Mouse (Mus musculus): ENCODE measurements around the gene Klhl3. TPM values are rescaled to one million over a fixed set of nuclear protein-coding genes. Genes with fewer than 3 reads are reported as not detected.

Klhl3 gene
- polyA plus RNA-seq, 1 experiment = 0.25 TPM

- no peak overlapping the region for H3K9ac ChIP-seq (ENCODE audit: low read depth, poor library complexity, severe bottlenecking)
- no peaks in the 10 kb centered on the region for H3K9me3 ChIP-seq (replicated peaks; ENCODE audit: control insufficient read depth, insufficient read depth, low read length, poor library complexity, severe bottlenecking)
- TF ChIP-seq EP300 (IDR thresholded peaks at IDR 0.05; ENCODE audit: insufficient read depth, low read depth, low read length) (no peak), POLR2A (IDR thresholded peaks at IDR 0.05; ENCODE audit: insufficient read depth, low read length) (no peak)
- no peaks in the 10 kb centered on the region for H3K36me3 ChIP-seq (ENCODE audit: control insufficient read depth, insufficient read depth, low read length, poor library complexity, severe bottlenecking)
- no peak overlapping the region for H3K4me3 ChIP-seq (ENCODE audit: low read depth, low read length)
- H3K4me1 ChIP-seq (ENCODE audit: control insufficient read depth, insufficient read depth, low read length) = no peaks in the 10 kb centered on the region
- H3K27me3 ChIP-seq (ENCODE audit: control insufficient read depth, insufficient read depth, low read length, poor library complexity, severe bottlenecking) = no peaks in the 10 kb centered on the region
- H3K27ac ChIP-seq (ENCODE audit: insufficient read depth, low read length) = no peak overlapping the region
Observed at GRCm38 (mm10) chr13:58090643-58091042, 22.7 kb downstream of the Klhl3 start.

GRCm38 (mm10) chr13:58084396-58084795 lies 29.0 kb downstream of the Klhl3 start:
- no peaks in the 10 kb centered on the region for H3K27me3 ChIP-seq (ENCODE audit: control insufficient read depth, insufficient read depth, low read length, poor library complexity, severe bottlenecking)
- no peak overlapping the region for H3K4me3 ChIP-seq (ENCODE audit: low read depth, low read length)
- TF ChIP-seq EP300 (IDR thresholded peaks at IDR 0.05; ENCODE audit: insufficient read depth, low read depth, low read length) = no peak
- no peak for TF ChIP-seq CTCF (IDR thresholded peaks at IDR 0.05; ENCODE audit: low read depth, low read length)
- TF ChIP-seq POLR2A (IDR thresholded peaks at IDR 0.05; ENCODE audit: insufficient read depth, low read length) = no peak
- no peak overlapping the region for H3K27ac ChIP-seq (ENCODE audit: insufficient read depth, low read length)
- no peaks in the 10 kb centered on the region for H3K9me3 ChIP-seq (replicated peaks; ENCODE audit: control insufficient read depth, insufficient read depth, low read length, poor library complexity, severe bottlenecking)
- no peaks in the 10 kb centered on the region for H3K36me3 ChIP-seq (ENCODE audit: control insufficient read depth, insufficient read depth, low read length, poor library complexity, severe bottlenecking)
- H3K4me1 ChIP-seq (ENCODE audit: control insufficient read depth, insufficient read depth, low read length) = no peaks in the 10 kb centered on the region
- no peak overlapping the region for H3K9ac ChIP-seq (ENCODE audit: low read depth, poor library complexity, severe bottlenecking)

- TF ChIP-seq POLR2A (IDR thresholded peaks at IDR 0.05; ENCODE audit: insufficient read depth, low read length) = no peak
- no peak for TF ChIP-seq CTCF (IDR thresholded peaks at IDR 0.05; ENCODE audit: low read depth, low read length)
- TF ChIP-seq EP300 (IDR thresholded peaks at IDR 0.05; ENCODE audit: insufficient read depth, low read depth, low read length) = no peak
- Histone ChIP-seq H3K4me1 (ENCODE audit: control insufficient read depth, insufficient read depth, low read length) (no peaks in the 10 kb centered on the region), H3K36me3 (ENCODE audit: control insufficient read depth, insufficient read depth, low read length, poor library complexity, severe bottlenecking) (no peaks in the 10 kb centered on the region), H3K4me3 (ENCODE audit: low read depth, low read length) (no peak overlapping the region), H3K27me3 (ENCODE audit: control insufficient read depth, insufficient read depth, low read length, poor library complexity, severe bottlenecking) (no peaks in the 10 kb centered on the region), H3K9me3 (replicated peaks; ENCODE audit: control insufficient read depth, insufficient read depth, low read length, poor library complexity, severe bottlenecking) (no peaks in the 10 kb centered on the region), H3K27ac (ENCODE audit: insufficient read depth, low read length) (no peak overlapping the region), H3K9ac (ENCODE audit: low read depth, poor library complexity, severe bottlenecking) (no peak overlapping the region)
Observed at GRCm38 (mm10) chr13:58083521-58083920, 29.9 kb downstream of the Klhl3 start.

DNA sequence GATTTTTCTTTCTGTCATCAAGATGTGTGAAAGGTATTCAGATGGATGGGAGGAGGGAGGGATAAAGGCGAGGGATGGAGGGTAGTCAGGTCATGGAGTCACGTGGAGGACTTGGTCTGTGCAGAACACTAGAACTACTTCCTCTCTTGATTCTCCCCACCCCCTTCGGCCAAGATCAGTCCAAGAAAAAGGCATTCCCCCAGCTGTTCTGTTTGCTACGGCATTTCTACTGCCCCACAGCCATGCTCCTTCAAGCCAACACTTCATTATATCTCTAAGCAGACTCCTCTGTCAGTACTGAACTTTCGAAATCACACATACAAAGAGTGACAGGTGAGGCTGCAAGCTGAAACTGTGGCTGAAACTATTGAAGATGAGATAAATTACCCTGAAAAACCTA lies 30.3 kb downstream of the Klhl3 start:
- H3K9me3 ChIP-seq (replicated peaks; ENCODE audit: control insufficient read depth, insufficient read depth, low read length, poor library complexity, severe bottlenecking) = no peaks in the 10 kb centered on the region
- H3K36me3 ChIP-seq (ENCODE audit: control insufficient read depth, insufficient read depth, low read length, poor library complexity, severe bottlenecking) = no peaks in the 10 kb centered on the region
- no peak overlapping the region for H3K27ac ChIP-seq (ENCODE audit: insufficient read depth, low read length)
- H3K4me1 ChIP-seq (ENCODE audit: control insufficient read depth, insufficient read depth, low read length) = no peaks in the 10 kb centered on the region
- TF ChIP-seq CTCF (IDR thresholded peaks at IDR 0.05; ENCODE audit: low read depth, low read length) = no peak
- no peak for TF ChIP-seq EP300 (IDR thresholded peaks at IDR 0.05; ENCODE audit: insufficient read depth, low read depth, low read length)
- TF ChIP-seq POLR2A (IDR thresholded peaks at IDR 0.05; ENCODE audit: insufficient read depth, low read length) = no peak
- no peak overlapping the region for H3K9ac ChIP-seq (ENCODE audit: low read depth, poor library complexity, severe bottlenecking)
- H3K27me3 ChIP-seq (ENCODE audit: control insufficient read depth, insufficient read depth, low read length, poor library complexity, severe bottlenecking) = no peaks in the 10 kb centered on the region
- no peak overlapping the region for H3K4me3 ChIP-seq (ENCODE audit: low read depth, low read length)

- H3K36me3 ChIP-seq (ENCODE audit: control insufficient read depth, insufficient read depth, low read length, poor library complexity, severe bottlenecking) = no peaks in the 10 kb centered on the region
- no peaks in the 10 kb centered on the region for H3K27me3 ChIP-seq (ENCODE audit: control insufficient read depth, insufficient read depth, low read length, poor library complexity, severe bottlenecking)
- H3K4me1 ChIP-seq (ENCODE audit: control insufficient read depth, insufficient read depth, low read length) = no peaks in the 10 kb centered on the region
- H3K9ac ChIP-seq (ENCODE audit: low read depth, poor library complexity, severe bottlenecking) = no peak overlapping the region
- H3K27ac ChIP-seq (ENCODE audit: insufficient read depth, low read length) = no peak overlapping the region
- no peak for TF ChIP-seq CTCF (IDR thresholded peaks at IDR 0.05; ENCODE audit: low read depth, low read length)
- TF ChIP-seq EP300 (IDR thresholded peaks at IDR 0.05; ENCODE audit: insufficient read depth, low read depth, low read length) = no peak
- TF ChIP-seq POLR2A (IDR thresholded peaks at IDR 0.05; ENCODE audit: insufficient read depth, low read length) = no peak
- no peaks in the 10 kb centered on the region for H3K9me3 ChIP-seq (replicated peaks; ENCODE audit: control insufficient read depth, insufficient read depth, low read length, poor library complexity, severe bottlenecking)
- no peak overlapping the region for H3K4me3 ChIP-seq (ENCODE audit: low read depth, low read length)
Observed at GRCm38 (mm10) chr13:58078361-58078760, 35.0 kb downstream of the Klhl3 start.

- H3K27me3 ChIP-seq (ENCODE audit: control insufficient read depth, insufficient read depth, low read length, poor library complexity, severe bottlenecking) = no peaks in the 10 kb centered on the region
- no peaks in the 10 kb centered on the region for H3K9me3 ChIP-seq (replicated peaks; ENCODE audit: control insufficient read depth, insufficient read depth, low read length, poor library complexity, severe bottlenecking)
- no peak overlapping the region for H3K4me3 ChIP-seq (ENCODE audit: low read depth, low read length)
- no peak overlapping the region for H3K27ac ChIP-seq (ENCODE audit: insufficient read depth, low read length)
- TF ChIP-seq POLR2A (IDR thresholded peaks at IDR 0.05; ENCODE audit: insufficient read depth, low read length) = no peak
- no peak for TF ChIP-seq CTCF (IDR thresholded peaks at IDR 0.05; ENCODE audit: low read depth, low read length)
- TF ChIP-seq EP300 (IDR thresholded peaks at IDR 0.05; ENCODE audit: insufficient read depth, low read depth, low read length) = no peak
- H3K9ac ChIP-seq (ENCODE audit: low read depth, poor library complexity, severe bottlenecking) = no peak overlapping the region
- H3K36me3 ChIP-seq (ENCODE audit: control insufficient read depth, insufficient read depth, low read length, poor library complexity, severe bottlenecking) = no peaks in the 10 kb centered on the region
- H3K4me1 ChIP-seq (ENCODE audit: control insufficient read depth, insufficient read depth, low read length) = no peaks in the 10 kb centered on the region
Observed at GRCm38 (mm10) chr13:58074881-58075280, 38.5 kb downstream of the Klhl3 start.

All from ES-Bruce4 (cell line).